Mouse (Mus musculus) brown adipose tissue, adult 24 weeks (tissue): Measurements from ENCODE around the gene Med15. TPM values are rescaled to one million over a fixed set of nuclear protein-coding genes. Genes with fewer than 3 reads are reported as not detected.

Experiments
- H3K27ac ChIP-seq: fragments of 200-500 bp; replicated peaks from 2 replicates; pipeline ENCODE4 v1.5.1; 2012; ENCODE audit warnings: low read depth, mild to moderate bottlenecking, low read length
- H3K4me1 ChIP-seq: fragments of 200-500 bp; 2 replicates; pipeline ENCODE4 v1.6.1; 2012; ENCODE audit warnings: low read length, mixed read lengths; ENCODE audit not compliant: control insufficient read depth, insufficient read depth, insufficient read length
- H3K4me3 ChIP-seq: fragments of 200-500 bp; 2 replicates; pipeline ENCODE4 v1.5.1; 2012; ENCODE audit warnings: low read depth, mild to moderate bottlenecking, low read length, moderate library complexity; ENCODE audit not compliant: insufficient read depth
- polyA plus RNA-seq: library from polyadenylated mRNA; stranded (reverse); fragments of >200 nt; gene quantifications from 2 replicates; pipeline ENCODE4 v1.2.4, GENCODE M21; 2012; ENCODE audit not compliant: missing spikeins, insufficient read depth, insufficient read length

Gene Med15
- polyA plus RNA-seq, 1 experiment = 14.7 TPM

- Histone ChIP-seq H3K4me3 (peak overlapping the region; percentile 100), H3K4me1 (peaks cover 16% of the 10 kb centered on the region; the same call in 1 of the 2 replicates), H3K27ac (peak overlapping the region; percentile 87)
Observed at GRCm38 (mm10) chr16:17721822-17722460, 10.8 kb downstream of the Med15 start.

DNA sequence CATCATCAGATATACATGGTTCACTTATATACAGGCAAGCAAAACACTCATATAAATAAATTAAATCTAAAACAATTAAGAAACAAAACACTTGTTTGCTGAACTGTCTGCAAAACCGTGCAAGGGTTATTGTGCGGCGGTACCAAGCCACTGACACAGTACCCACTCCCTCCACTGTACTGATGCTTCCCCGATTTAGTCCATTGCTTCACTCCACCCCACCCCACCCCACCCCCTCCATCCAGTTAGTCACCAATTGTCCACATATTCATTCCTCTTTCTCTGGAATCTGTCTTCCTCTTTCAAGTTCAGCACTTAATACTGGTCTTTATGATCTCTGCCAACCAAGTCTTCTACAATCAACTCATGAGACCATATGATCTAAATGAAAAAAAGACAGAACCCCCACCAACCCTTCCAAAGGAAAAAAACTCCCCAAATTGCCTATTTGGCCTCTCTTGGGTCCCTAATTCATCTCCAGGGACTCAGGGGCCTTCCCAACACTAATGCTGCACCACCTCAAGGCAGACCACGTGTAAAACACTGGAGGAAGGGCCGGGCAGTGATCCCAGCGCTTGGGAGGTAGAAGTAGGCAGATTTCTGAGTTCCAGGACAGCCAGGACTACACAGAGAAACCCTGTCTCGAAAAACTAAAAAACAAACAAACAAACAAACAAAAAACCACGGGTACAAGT lies 11.4 kb downstream of the Med15 start:
- no peak overlapping the region; the same call in 1 of the 2 replicates for H3K27ac ChIP-seq
- H3K4me3 ChIP-seq = peak overlapping the region; percentile 100
- H3K4me1 ChIP-seq = peaks cover 16% of the 10 kb centered on the region; the same call in 1 of the 2 replicates

- Histone ChIP-seq H3K27ac (no peak overlapping the region), H3K4me3 (no peak overlapping the region), H3K4me1 (peaks cover 16% of the 10 kb centered on the region; the same call in 1 of the 2 replicates)
Observed at GRCm38 (mm10) chr16:17717791-17718190, 14.9 kb downstream of the Med15 start.

DNA sequence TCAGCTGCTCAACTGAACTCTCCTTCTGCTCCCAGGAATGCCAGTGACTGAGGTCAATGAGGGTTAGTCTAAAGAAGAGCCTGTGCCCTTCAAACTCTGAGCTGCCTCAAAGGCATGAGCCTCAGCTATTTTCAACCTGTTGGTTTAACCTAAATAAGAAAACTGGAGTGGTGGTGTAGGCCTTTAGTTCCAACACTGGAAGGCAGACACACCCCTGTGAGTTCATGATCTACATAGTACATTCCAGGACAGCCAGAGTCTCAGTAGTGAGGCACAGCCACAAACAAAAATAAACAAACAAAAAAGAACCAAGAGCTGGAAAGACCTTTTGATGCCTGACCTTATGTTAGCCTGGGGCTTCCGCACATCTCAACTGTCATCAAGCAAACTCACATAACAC lies 25.1 kb downstream of the Med15 start:
- H3K4me3 ChIP-seq = no peak overlapping the region
- no peaks in the 10 kb centered on the region; the same call in 1 of the 2 replicates for H3K4me1 ChIP-seq
- H3K27ac ChIP-seq = no peak overlapping the region

- Histone ChIP-seq H3K4me1 (no peaks in the 10 kb centered on the region), H3K27ac (no peak overlapping the region), H3K4me3 (no peak overlapping the region)
Observed at GRCm38 (mm10) chr16:17701043-17701405, 31.7 kb downstream of the Med15 start.

DNA sequence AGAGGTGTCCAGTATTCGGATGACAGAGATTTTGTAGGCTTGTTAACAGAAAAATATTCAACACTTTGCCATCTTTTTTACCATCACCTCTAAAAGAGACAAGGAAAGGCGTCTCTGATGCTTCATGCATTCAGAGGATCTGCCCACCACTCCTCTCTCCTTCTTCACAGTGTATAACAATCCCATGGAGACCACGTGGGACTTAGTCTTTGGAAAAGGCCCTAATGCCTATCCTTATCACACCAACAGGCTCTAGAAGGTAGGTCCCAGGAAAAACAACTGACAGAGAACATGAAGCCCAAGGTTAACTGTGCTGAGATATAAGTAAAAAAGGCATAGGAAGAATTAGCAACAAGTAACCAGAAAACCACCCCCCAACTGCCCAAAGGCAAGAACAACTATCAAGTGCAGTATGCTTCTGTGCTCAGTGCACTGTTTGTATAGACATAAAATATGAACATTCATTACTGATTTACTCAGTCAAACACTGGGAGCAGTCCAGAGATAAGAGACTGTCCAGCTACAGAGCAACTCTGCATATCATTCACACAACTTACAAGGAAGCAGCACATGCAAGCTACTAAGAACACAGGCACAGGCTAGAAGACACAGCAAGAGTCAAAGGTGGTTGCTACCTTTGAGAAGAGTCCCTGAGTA lies 32.2 kb downstream of the Med15 start:
- Histone ChIP-seq H3K4me1 (no peaks in the 10 kb centered on the region), H3K4me3 (no peak overlapping the region), H3K27ac (no peak overlapping the region)

DNA sequence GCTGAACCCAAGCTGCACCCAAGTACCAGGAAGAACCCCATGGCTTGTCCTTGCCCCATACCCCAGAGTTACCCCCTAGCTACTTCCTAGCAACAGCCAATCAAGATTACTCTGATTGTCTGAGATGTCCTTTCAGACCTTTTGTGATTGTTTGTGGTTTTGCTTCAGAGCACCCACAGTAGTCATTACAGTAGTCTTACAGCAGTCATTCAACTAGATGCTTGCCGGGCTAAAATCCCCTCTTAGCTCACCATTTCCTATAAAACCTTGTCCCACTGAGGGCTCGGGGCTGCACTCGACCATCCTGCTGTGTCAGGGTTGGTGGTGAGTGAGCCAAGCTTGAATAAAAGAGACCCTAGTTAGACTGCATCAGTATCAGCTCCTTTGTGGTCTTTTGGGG lies 37.8 kb downstream of the Med15 start:
- Histone ChIP-seq H3K27ac (no peak overlapping the region), H3K4me1 (no peaks in the 10 kb centered on the region), H3K4me3 (no peak overlapping the region)

DNA sequence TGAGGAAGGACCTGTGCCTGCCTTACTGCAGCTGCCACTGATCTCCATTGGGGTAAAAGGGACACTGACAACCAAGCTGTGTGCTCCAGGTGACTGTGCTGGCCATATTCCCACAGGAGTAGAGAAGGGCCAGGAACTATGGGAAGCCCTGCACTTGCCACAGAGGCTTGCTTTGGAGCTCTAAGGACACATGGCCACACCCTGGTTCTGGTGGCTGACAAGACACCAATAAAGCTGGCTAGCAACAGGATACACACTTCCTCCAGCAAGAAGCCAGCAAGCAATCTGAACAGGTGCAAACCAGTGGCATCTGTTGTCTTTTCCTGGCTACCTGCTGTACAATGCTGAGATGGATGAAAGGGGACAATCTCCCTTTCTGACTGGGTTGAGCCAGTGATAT lies 62.8 kb downstream of the Med15 start:
- Histone ChIP-seq H3K27ac (no peak overlapping the region), H3K4me3 (no peak overlapping the region), H3K4me1 (no peaks in the 10 kb centered on the region)

GRCm38 (mm10) chr16:17665568-17665967 lies 67.1 kb downstream of the Med15 start:
- Histone ChIP-seq H3K4me3 (no peak overlapping the region), H3K4me1 (no peaks in the 10 kb centered on the region), H3K27ac (no peak overlapping the region)

GRCm38 (mm10) chr16:17656212-17656871 lies 76.3 kb downstream of the Med15 start:
- Histone ChIP-seq H3K27ac (no peak overlapping the region), H3K4me1 (no peaks in the 10 kb centered on the region), H3K4me3 (no peak overlapping the region)

DNA sequence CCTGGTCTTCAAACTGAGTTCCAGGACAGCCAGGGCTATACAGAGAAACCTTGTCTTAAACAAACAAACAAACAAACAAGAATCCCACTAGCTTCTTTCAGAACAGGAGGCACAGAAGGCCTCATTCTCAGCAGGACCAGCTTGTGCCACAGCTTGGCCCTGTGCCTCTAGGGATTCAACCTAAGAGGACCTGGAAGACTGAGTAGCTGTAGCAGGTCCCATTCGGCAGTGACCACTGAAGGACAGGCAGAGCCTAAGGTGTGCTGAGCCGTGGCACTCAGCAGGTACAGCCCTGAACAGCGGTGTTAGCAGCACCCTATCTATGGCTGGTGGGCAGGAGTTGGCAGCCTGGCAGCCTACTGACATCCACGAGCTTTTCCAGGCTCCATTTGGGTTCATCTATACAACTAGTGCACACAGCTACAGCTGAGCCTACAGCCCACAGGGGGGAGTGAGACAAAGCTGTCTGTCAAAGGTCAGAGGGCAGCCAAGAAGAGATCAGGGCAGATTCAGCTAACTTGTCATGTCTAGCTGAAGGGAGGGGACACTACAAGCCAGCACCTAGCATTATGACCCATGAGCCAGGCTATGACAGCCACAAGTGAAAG lies 78.4 kb downstream of the Med15 start:
- Histone ChIP-seq H3K4me3 (no peak overlapping the region), H3K4me1 (no peaks in the 10 kb centered on the region), H3K27ac (no peak overlapping the region)

DNA sequence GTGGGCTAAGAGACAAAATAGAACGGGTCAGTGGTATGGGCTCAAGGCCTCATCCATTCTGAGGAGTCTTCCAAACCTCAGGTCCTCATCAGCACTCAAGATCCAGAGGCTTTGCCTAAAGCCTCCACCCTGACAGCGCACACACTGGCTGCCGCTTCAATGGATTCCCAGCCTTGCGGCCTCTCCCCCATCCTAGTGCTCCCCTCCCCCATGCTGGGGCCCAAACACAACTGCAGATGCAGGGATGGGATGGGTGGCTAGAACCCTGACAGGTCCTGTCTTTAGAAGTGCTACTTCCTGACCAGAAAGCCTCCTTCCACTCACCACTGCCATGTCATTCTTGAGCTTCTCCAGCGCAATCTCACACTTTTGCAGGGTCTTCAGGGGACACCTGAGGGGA lies 79.1 kb downstream of the Med15 start:
- Histone ChIP-seq H3K4me3 (no peak overlapping the region), H3K4me1 (no peaks in the 10 kb centered on the region), H3K27ac (no peak overlapping the region)

GRCm38 (mm10) chr16:17652607-17653006 lies 80.1 kb downstream of the Med15 start:
- Histone ChIP-seq H3K4me3 (no peak overlapping the region), H3K27ac (no peak overlapping the region), H3K4me1 (no peaks in the 10 kb centered on the region)

DNA sequence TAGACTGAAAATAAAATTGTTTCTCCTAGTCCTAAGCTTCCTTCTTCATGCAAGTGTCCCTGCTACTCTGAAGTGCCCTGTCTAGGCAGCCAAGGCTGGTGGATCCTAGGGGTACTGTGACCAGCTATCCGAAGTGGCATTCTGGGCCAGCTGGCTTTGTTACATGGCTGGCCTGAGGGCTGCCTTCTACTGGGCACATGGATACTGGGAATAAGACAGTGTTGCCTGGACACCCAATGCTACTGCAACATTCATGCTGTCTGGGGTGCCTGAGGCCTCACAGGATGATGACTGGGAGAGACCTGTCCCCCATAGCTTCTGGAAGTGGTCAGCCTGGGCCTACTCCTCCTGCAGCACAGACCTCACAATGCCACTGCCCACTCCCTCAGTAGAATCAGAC lies 82.0 kb downstream of the Med15 start:
- H3K4me3 ChIP-seq = no peak overlapping the region
- 0 out of 2 replicates have a peak, but pooled peaks cover 3% of the 10 kb centered on the region for H3K4me1 ChIP-seq
- H3K27ac ChIP-seq = no peak overlapping the region
